Mouse (Mus musculus) limb, embryonic 13.5 days (tissue): ENCODE results near the gene Nol7. TPM values are rescaled to one million over a fixed set of nuclear protein-coding genes. Genes with fewer than 3 reads are reported as not detected.

Experiments
- ATAC-seq: fragments of 200-750 bp; cut with Nextera tagmentation; 2 replicates; pipeline ENCODE4 v1.8.0; 2017; ENCODE audit warnings: low read depth, moderate number of reproducible peaks, moderate TSS enrichment; ENCODE audit not compliant: low FRiP score
- H3K27ac ChIP-seq: fragments of 300-500 bp; sonication (generic); 2 replicates; pipeline ENCODE4 v1.5.1; 2015; ENCODE audit warnings: inconsistent platforms, mild to moderate bottlenecking, moderate library complexity
- H3K27me3 ChIP-seq: fragments of 300-500 bp; sonication (generic); 2 replicates; pipeline ENCODE4 v1.6.1; 2015; ENCODE audit warnings: mild to moderate bottlenecking, inconsistent platforms
- H3K36me3 ChIP-seq: fragments of 300-500 bp; sonication (generic); 2 replicates; pipeline ENCODE4 v1.6.1; 2015; ENCODE audit warnings: inconsistent platforms, mild to moderate bottlenecking, moderate library complexity
- H3K4me1 ChIP-seq: fragments of 300-500 bp; sonication (generic); 2 replicates; pipeline ENCODE4 v1.6.1; 2015; ENCODE audit warnings: inconsistent platforms
- H3K4me2 ChIP-seq: fragments of 300-500 bp; sonication (generic); replicated peaks from 2 replicates; pipeline ENCODE4 v1.6.1; 2015; ENCODE audit warnings: inconsistent platforms, mild to moderate bottlenecking, moderate library complexity
- H3K4me3 ChIP-seq: fragments of 300-500 bp; sonication (generic); 2 replicates; pipeline ENCODE4 v1.5.1; 2015; ENCODE audit warnings: moderate library complexity, mild to moderate bottlenecking, inconsistent platforms
- H3K9ac ChIP-seq: fragments of 300-500 bp; sonication (generic); 2 replicates; pipeline ENCODE4 v1.6.1; 2015; ENCODE audit warnings: mild to moderate bottlenecking, inconsistent platforms
- H3K9me3 ChIP-seq: fragments of 300-500 bp; sonication (generic); 2 replicates; pipeline ENCODE4 v1.6.1; 2016; ENCODE audit warnings: inconsistent platforms
- WGBS: fragments of 180-500 bp; shearing (Covaris S2); methylation state at CpG from one replicate; pipeline ENCODE4 v1.1.7; 2015; 5-methylcytosine and 5-hydroxymethylcytosine counted together
- polyA plus RNA-seq: library from polyadenylated mRNA; unstranded; fragments of >200 nt; fragmentation: Nextera tagmentation; extraction: Ambion mirVana; gene quantifications from 2 replicates; pipeline ENCODE4 v1.2.1, GENCODE M21; 2015

Gene Nol7
- polyA plus RNA-seq, 1 experiment from 2014 or later = 148 TPM

- Histone ChIP-seq H3K4me3 (no peak overlapping the region), H3K27me3 (no peaks in the 10 kb centered on the region), H3K9ac (no peak overlapping the region), H3K4me2 (no peak overlapping the region), H3K4me1 (peaks cover 14% of the 10 kb centered on the region), H3K9me3 (no peaks in the 10 kb centered on the region), H3K36me3 (no peaks in the 10 kb centered on the region), H3K27ac (no peak overlapping the region)
- no peak for ATAC-seq
- WGBS = 81% methylated on average over 1 of the region's 1 CpGs
These were observed 44.4 kb downstream of the Nol7 start for GRCm38 (mm10) chr13:43442551-43442950.

DNA sequence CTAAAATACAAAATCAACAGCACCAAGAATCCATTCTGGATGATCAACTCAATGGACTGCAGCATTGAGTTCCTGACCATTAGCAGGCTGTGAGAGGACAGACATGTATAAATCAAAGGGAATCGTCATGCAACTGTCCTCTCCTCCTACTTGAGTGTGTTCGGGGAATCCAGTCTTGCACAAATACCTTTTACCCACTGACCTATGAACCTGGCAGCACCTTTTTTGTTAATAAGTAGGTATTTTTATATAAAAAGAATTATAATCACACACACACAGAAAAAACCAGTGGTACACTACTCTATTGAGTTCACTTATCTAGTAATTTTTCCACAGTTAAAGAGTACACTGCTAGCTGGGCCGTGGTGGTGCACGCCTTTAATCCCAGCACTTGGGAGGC lies 45.5 kb downstream of the Nol7 start:
- H3K27ac ChIP-seq = no peak overlapping the region
- H3K9me3 ChIP-seq = no peaks in the 10 kb centered on the region
- no peak for ATAC-seq
- no peaks in the 10 kb centered on the region for H3K36me3 ChIP-seq
- H3K4me3 ChIP-seq = no peak overlapping the region
- H3K4me1 ChIP-seq = peaks cover 14% of the 10 kb centered on the region
- 98% methylated on average over 4 of the region's 4 CpGs for WGBS
- H3K4me2 ChIP-seq = no peak overlapping the region
- H3K9ac ChIP-seq = no peak overlapping the region
- no peaks in the 10 kb centered on the region for H3K27me3 ChIP-seq

- Histone ChIP-seq H3K27me3 (no peaks in the 10 kb centered on the region), H3K4me3 (no peak overlapping the region), H3K9ac (no peak overlapping the region), H3K9me3 (no peaks in the 10 kb centered on the region), H3K4me2 (no peak overlapping the region), H3K27ac (no peak overlapping the region), H3K4me1 (peaks cover 14% of the 10 kb centered on the region), H3K36me3 (no peaks in the 10 kb centered on the region)
- no peak for ATAC-seq
- 83% methylated on average over 3 of the region's 3 CpGs for WGBS
These were observed 46.5 kb downstream of the Nol7 start for GRCm38 (mm10) chr13:43444717-43445116.

- H3K9ac ChIP-seq = no peak overlapping the region
- H3K4me1 ChIP-seq = peaks cover 14% of the 10 kb centered on the region
- H3K4me2 ChIP-seq = no peak overlapping the region
- no peak overlapping the region for H3K27ac ChIP-seq
- no peak overlapping the region for H3K4me3 ChIP-seq
- H3K36me3 ChIP-seq = no peaks in the 10 kb centered on the region
- ATAC-seq = no peak
- no peaks in the 10 kb centered on the region for H3K27me3 ChIP-seq
- no peaks in the 10 kb centered on the region for H3K9me3 ChIP-seq
- WGBS = 91% methylated on average over 4 of the region's 4 CpGs
These were observed 47.6 kb downstream of the Nol7 start for GRCm38 (mm10) chr13:43445754-43446153.

DNA sequence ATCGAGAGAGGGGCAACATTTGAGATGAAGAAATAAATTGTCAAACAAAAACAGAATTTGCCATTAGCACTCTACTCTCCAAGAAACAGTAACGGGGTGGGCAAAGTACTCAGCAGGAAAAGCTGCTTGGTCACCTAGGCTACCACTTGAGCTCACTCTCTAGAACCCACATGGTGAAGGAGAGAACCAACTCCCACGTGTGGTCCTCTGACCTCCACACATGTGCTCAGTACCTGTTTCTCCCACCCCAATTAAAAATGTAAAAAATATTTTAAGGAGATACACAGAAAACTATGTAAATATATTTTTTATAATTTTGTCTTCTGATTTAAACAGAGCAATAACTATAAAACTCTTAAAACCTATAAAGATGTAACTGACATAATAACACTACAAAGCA lies 49.5 kb downstream of the Nol7 start:
- Histone ChIP-seq H3K9me3 (no peaks in the 10 kb centered on the region), H3K27me3 (no peaks in the 10 kb centered on the region), H3K4me1 (peaks cover 8% of the 10 kb centered on the region; the same call in 1 of the 2 replicates), H3K27ac (no peak overlapping the region), H3K4me3 (no peak overlapping the region), H3K4me2 (no peak overlapping the region), H3K36me3 (no peaks in the 10 kb centered on the region), H3K9ac (no peak overlapping the region)
- no peak for ATAC-seq
- 84% methylated on average over 3 of the region's 3 CpGs for WGBS

GRCm38 (mm10) chr13:43450686-43451085 lies 52.5 kb downstream of the Nol7 start:
- Histone ChIP-seq H3K27me3 (no peaks in the 10 kb centered on the region), H3K9ac (no peak overlapping the region), H3K9me3 (no peaks in the 10 kb centered on the region), H3K4me1 (peaks cover 7% of the 10 kb centered on the region; the same call in 1 of the 2 replicates), H3K36me3 (no peaks in the 10 kb centered on the region; the same call in 1 of the 2 replicates), H3K4me2 (no peak overlapping the region), H3K4me3 (no peak overlapping the region), H3K27ac (no peak overlapping the region)
- ATAC-seq = no peak
- WGBS = 87% methylated on average over 3 of the region's 3 CpGs

DNA sequence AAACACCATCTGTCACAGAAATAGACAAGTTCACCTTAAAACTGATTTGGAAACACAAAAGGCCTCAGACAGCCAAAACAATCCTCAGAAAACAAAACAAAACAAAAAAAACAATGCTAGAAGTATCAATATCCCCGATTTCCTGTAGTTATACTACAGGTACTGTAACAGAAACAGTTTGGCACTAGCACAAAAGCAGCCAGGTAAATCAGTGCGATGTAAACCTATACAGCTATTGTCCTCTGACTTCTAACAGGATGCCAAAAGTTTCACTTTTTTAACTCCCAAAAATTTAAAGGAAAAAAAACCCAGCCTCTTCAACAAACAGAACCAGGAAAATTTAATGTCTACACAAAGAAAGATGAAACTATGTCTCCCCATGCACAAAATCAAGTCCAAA lies 54.0 kb downstream of the Nol7 start:
- 80% methylated on average over 2 of the region's 2 CpGs for WGBS
- Histone ChIP-seq H3K9me3 (no peaks in the 10 kb centered on the region), H3K4me3 (no peak overlapping the region), H3K9ac (no peak overlapping the region), H3K4me2 (no peak overlapping the region), H3K4me1 (peaks cover 7% of the 10 kb centered on the region; the same call in 1 of the 2 replicates), H3K36me3 (no peaks in the 10 kb centered on the region; the same call in 1 of the 2 replicates), H3K27me3 (no peaks in the 10 kb centered on the region), H3K27ac (no peak overlapping the region)
- ATAC-seq = no peak

DNA sequence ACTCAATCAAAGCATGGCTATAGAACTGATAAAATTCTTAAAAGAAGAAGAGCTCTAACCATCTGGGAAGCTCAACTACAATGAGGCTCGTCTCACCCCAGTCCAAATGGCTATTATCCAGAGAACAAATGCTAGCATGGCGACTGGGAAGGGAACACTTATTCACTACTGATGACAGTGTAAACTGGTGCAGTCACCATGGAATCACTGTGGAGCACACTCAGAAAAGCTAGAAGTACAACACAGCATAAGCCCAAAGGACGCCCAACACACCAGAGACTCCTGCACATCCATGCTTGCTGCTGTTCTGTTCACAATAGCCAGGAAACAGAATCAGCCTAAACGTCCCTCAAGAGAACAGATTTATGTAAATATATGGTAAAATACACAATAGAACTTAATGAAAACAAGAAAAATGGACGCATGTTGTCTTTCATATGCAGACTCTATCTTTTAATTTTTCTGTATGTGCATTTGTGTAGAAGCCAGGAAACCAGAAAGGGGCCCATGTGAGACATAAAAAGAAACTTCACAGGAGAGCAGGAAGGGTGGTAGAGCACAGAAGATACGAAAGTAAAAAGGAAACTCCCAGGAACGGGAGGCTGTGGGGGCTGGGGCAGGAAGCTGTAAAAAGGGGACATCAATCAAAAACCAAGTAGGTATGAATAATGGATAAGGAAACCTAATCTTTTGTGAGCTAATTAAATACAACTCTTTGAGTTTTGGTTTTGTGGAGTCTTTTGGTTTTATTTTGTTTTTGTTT lies 54.8 kb downstream of the Nol7 start:
- Histone ChIP-seq H3K4me1 (peaks cover 3% of the 10 kb centered on the region; the same call in 1 of the 2 replicates), H3K27ac (no peak overlapping the region), H3K36me3 (no peaks in the 10 kb centered on the region; the same call in 1 of the 2 replicates), H3K9me3 (no peaks in the 10 kb centered on the region), H3K27me3 (no peaks in the 10 kb centered on the region), H3K9ac (no peak overlapping the region), H3K4me2 (no peak overlapping the region), H3K4me3 (no peak overlapping the region)
- 47% methylated on average over 7 of the region's 7 CpGs for WGBS
- no peak for ATAC-seq

GRCm38 (mm10) chr13:43454431-43454830 lies 56.2 kb downstream of the Nol7 start:
- Histone ChIP-seq H3K27ac (no peak overlapping the region), H3K4me2 (no peak overlapping the region), H3K27me3 (no peaks in the 10 kb centered on the region), H3K9ac (no peak overlapping the region), H3K4me1 (peaks cover 3% of the 10 kb centered on the region; the same call in 1 of the 2 replicates), H3K36me3 (no peaks in the 10 kb centered on the region; the same call in 1 of the 2 replicates), H3K4me3 (no peak overlapping the region), H3K9me3 (no peaks in the 10 kb centered on the region)
- no peak for ATAC-seq
- WGBS = 91% methylated on average over 7 of the region's 7 CpGs

Other genes with a start within 250 kb of the Nol7 start
- 59.0 and 67.9 TPM in 2 replicates for gene Tbc1d7, start 226.9 kb upstream of the Nol7 start, polyA plus RNA-seq
- 0.67 and 1.1 TPM in 2 replicates for gene Gfod1, start 94.2 kb upstream of the Nol7 start, polyA plus RNA-seq
- gene Sirt5, start 32.9 kb upstream of the Nol7 start, polyA plus RNA-seq = 42.2 and 42.6 TPM in 2 replicates
- 8.8 and 10.3 TPM in 2 replicates for gene Ranbp9, start 82.9 kb downstream of the Nol7 start, polyA plus RNA-seq
- 16.7 and 17.0 TPM in 2 replicates for gene Mcur1, start 161.8 kb downstream of the Nol7 start, polyA plus RNA-seq
- 9.1 and 9.7 TPM in 2 replicates for gene Rnf182, start 217.3 kb downstream of the Nol7 start, polyA plus RNA-seq